Mouse (Mus musculus) gastrocnemius, adult 8-10 months (tissue): Measurements from ENCODE around the gene Prrg3. TPM values are rescaled to one million over a fixed set of nuclear protein-coding genes. Genes with fewer than 3 reads are reported as not detected.

ENCODE experiments used
- total RNA-seq, 4 experiments: library from RNA; stranded (reverse); gene quantifications; 2 replicates each; pipeline ENCODE4 v1.2.4; 2022

Prrg3 gene
- total RNA-seq, 4 experiments from 2014 or later = 2.0 to 5.0 (median 2.6) TPM

Other genes with a start within 250 kb of the Prrg3 start
- gene Vma21, start 146.7 kb upstream of the Prrg3 start, total RNA-seq = 10 to 100 TPM; 19.2 to 22.5 (median 20.6) TPM
- not detected for gene Gm1141, start 41.6 kb upstream of the Prrg3 start, total RNA-seq
- gene Fate1, start 10.4 kb downstream of the Prrg3 start, total RNA-seq = not detected
- gene Cnga2, start 29.2 kb downstream of the Prrg3 start, total RNA-seq = not detected